Mouse (Mus musculus) E14TG2a.4 (cell line): ENCODE results near the gene Ethe1.

Experiments
- CTCF ChIP-seq: conservative IDR thresholded peaks from 2 replicates; pipeline ENCODE4 v1.5.1; 2014; ENCODE audit warnings: low read length
- NANOG ChIP-seq: IDR thresholded peaks from 2 replicates; pipeline ENCODE4 v1.6.1; 2014; ENCODE audit warnings: borderline replicate concordance, low read length, mixed read lengths
- POU5F1 ChIP-seq: IDR thresholded peaks from 2 replicates; pipeline ENCODE4 v1.6.1; 2014; ENCODE audit warnings: low read length, borderline replicate concordance

DNA sequence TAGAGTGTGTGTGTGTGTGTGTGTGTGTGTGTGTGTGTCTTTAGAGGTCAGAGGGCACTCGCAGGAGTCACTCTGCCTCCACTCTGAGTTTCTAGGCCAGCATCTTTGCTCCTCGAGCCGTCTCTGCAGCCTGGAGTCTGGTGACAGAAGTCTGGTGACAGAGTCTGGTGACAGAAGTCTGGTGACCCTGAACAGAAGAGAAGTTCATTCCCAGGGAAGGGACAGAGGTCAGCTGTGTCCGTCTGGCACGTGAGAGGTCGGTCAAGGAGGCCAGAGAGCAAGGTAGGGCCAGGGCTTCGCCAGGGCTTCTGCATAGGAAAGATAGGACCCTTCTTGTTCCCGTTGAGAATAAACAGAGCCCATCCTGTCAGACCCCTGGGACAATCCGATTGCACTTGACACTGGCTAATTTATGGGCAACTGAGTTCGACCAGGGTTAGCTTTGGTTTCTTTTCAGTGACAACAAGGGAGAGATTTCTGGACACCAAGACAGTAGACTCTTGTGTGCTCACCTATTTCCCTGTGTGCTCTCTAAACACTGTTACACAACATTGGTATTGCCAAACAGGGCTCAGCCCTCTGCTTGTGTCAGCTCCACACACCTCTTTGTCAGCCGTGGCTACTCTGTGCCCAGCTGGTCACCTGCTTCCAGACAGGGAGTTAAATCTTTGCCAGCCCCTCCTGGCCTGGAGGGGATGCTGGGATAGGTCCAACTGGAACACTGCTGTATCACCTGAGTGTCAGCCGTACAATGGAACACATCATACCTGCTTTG is 35.2 kb upstream of the Ethe1 start:
- no peak for TF ChIP-seq CTCF
- no peak for TF ChIP-seq POU5F1
- no peak for TF ChIP-seq NANOG
